Mouse (Mus musculus): ENCODE data around the gene Nkd2.

- TF ChIP-seq GATA1 (IDR thresholded peaks at IDR 0.05; ENCODE audit: borderline replicate concordance, low read length) (no peak), FLI1 (IDR thresholded peaks at IDR 0.05; ENCODE audit: low read length) (no peak)
These were observed 31.1 kb downstream of the Nkd2 start for GRCm38 (mm10) chr13:73816338-73816737.
